Mouse (Mus musculus): ENCODE results near the gene Nasp. TPM values are rescaled to one million over a fixed set of nuclear protein-coding genes. Genes with fewer than 3 reads are reported as not detected.

Gene Nasp
- polyA plus RNA-seq, 1 experiment = 23.5 TPM

GRCm38 (mm10) chr4:116553035-116553434 is 74.7 kb downstream of the Nasp start:
- no peak for TF ChIP-seq CTCF (IDR thresholded peaks at IDR 0.05; ENCODE audit: extremely low read depth, insufficient read depth, low read length)
- TF ChIP-seq POLR2A (IDR thresholded peaks at IDR 0.05; ENCODE audit: extremely low read depth, insufficient read depth, low read length) = no peak
- H3K4me3 ChIP-seq (ENCODE audit: insufficient read depth, low read length) = no peak overlapping the region
- H3K4me1 ChIP-seq (ENCODE audit: control insufficient read depth, insufficient read depth, low read length) = no peaks in the 10 kb centered on the region
- H3K27ac ChIP-seq (ENCODE audit: insufficient read depth, low read length) = no peak overlapping the region

Other genes with a start within 250 kb of the Nasp start
- 87.3 and 98.0 TPM in 2 replicates for gene Mast2, start 163.8 kb downstream of the Nasp start, polyA plus RNA-seq (2012; rRNA removed)
- 7.0 and 7.9 TPM in 2 replicates for gene Ipp, start 120.4 kb downstream of the Nasp start, polyA plus RNA-seq (2012; rRNA removed)
- gene Tmem69, start 72.0 kb downstream of the Nasp start, polyA plus RNA-seq (2012; rRNA removed) = 8.4 and 9.0 TPM in 2 replicates
- gene Gpbp1l1, start 70.3 kb downstream of the Nasp start, polyA plus RNA-seq (2012; rRNA removed) = 33.8 and 40.6 TPM in 2 replicates
- gene Ccdc17, start 31.3 kb downstream of the Nasp start, polyA plus RNA-seq (2012; rRNA removed) = 5.0 and 8.3 TPM in 2 replicates
- gene Akr1a1, start 23.7 kb upstream of the Nasp start, polyA plus RNA-seq (2012; rRNA removed) = 519 and 547 TPM in 2 replicates
- 222 and 249 TPM in 2 replicates for gene Prdx1, start 57.6 kb upstream of the Nasp start, polyA plus RNA-seq (2012; rRNA removed)
- 15.6 and 18.7 TPM in 2 replicates for gene Mmachc, start 80.5 kb upstream of the Nasp start, polyA plus RNA-seq (2012; rRNA removed)
- 19.3 and 19.8 TPM in 2 replicates for gene Ccdc163, start 80.6 kb upstream of the Nasp start, polyA plus RNA-seq (2012; rRNA removed)
- 6.8 and 7.5 TPM in 2 replicates for gene Tesk2, start 93.0 kb upstream of the Nasp start, polyA plus RNA-seq (2012; rRNA removed)
- gene Toe1, start 179.7 kb upstream of the Nasp start, polyA plus RNA-seq (2012; rRNA removed) = 21.6 and 22.2 TPM in 2 replicates
- 5.7 and 5.9 TPM in 2 replicates for gene Mutyh, start 179.8 kb upstream of the Nasp start, polyA plus RNA-seq (2012; rRNA removed)
- gene Hpdl, start 193.8 kb upstream of the Nasp start, polyA plus RNA-seq (2012; rRNA removed) = 1.4 and 1.9 TPM in 2 replicates
- 6.0 and 6.3 TPM in 2 replicates for gene Zswim5, start 249.4 kb upstream of the Nasp start, polyA plus RNA-seq (2012; rRNA removed)